Mouse (Mus musculus) megakaryocyte progenitor cell, adult 5-6 weeks (primary cell): ENCODE data around the gene Snrpd3. TPM values are rescaled to one million over a fixed set of nuclear protein-coding genes. Genes with fewer than 3 reads are reported as not detected.
"Not testable (repeated sequence)": the region's sequence is repeated elsewhere in the genome, so short reads cannot be mapped to it uniquely, and the experiment has no call there.

Experiments
- ATAC-seq: replicated peaks from 2 replicates; pipeline ENCODE4 v1.8.0; 2016; ENCODE audit warnings: mild to moderate bottlenecking, moderate TSS enrichment, inconsistent platforms; ENCODE audit not compliant: poor library complexity
- total RNA-seq, 2 experiments: library from RNA; stranded (forward) in 1 of 2; stranded (reverse) in 1 of 2; fragments of 157-497, 149-512 nt in 1 of 2; fragments of 200-1000 nt in 1 of 2; gene quantifications; 2 replicates each; pipeline versions ENCODE4 v1.2.3 to v1.2.4; 2015 to 2017

Snrpd3 gene
- total RNA-seq, 2 experiments from 2014 or later, result 67.6 to 70.4 TPM

GRCm38 (mm10) chr10:75565436-75565835 is 48.1 kb downstream of the Snrpd3 start:
- ATAC-seq, result peak; percentile 71

DNA sequence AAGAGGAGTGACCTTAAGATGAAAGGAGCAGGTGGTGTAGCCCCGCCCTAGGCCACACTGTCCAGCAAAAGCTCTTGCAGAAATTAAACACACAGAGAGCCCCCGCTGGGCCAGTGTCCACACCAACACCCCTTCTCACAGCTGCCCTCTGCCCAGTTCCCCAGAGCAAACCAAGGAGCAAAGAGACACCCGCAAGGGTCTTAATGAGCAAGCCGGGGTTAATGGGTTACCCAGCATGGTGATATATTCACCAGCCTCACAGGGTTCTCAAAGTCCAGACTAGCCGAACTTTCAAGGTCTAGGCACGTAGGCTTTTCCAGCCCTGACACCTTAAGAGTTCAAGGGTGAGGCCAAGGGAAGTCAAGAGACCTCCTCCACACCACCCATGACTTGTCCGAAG is 48.6 kb downstream of the Snrpd3 start:
- ATAC-seq, result no peak

- ATAC-seq, result no peak
Measured at GRCm38 (mm10) chr10:75566321-75566720, 49.0 kb downstream of the Snrpd3 start.

GRCm38 (mm10) chr10:75566765-75567164 is 49.4 kb downstream of the Snrpd3 start:
- ATAC-seq, result not testable (repeated sequence)

DNA sequence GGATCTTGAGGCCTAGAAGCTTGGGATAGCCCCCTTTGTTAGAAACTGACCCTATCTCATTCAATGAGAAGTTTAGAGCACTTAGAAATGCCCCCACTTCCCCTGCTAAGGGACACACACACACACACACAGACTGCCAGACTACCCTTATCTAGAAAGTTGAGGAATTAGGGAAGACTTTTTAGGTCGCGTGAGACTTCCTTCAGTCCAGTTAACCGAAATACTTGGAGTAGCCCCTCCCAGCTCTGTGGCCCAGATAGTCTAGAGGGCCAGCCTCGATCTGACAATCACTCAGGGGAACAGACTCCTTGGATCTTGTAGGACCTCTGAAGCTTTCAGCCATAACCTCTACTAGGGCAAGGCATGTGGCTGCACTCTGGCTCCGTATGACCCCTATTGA is 50.7 kb downstream of the Snrpd3 start:
- ATAC-seq, result no peak

DNA sequence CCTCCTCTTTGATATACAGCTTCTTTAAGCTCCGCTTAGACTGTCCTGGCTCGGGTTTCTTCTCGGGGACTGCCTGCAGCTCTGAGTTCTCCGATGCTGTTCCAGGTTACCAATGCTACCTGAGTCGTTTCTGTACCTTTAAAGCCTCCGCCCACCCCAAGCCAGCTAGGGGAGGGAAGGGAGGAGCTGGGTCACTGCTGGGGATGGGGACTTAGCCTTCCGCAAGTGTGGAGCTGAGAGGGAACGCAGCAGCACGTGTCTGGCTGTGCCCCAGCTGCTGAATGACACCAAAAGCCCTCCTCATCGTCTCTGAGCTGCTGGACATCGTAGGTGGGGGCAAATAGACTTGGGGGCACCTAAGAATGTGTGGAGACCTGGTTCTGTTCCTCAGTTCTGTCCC is 51.1 kb downstream of the Snrpd3 start:
- no peak for ATAC-seq

DNA sequence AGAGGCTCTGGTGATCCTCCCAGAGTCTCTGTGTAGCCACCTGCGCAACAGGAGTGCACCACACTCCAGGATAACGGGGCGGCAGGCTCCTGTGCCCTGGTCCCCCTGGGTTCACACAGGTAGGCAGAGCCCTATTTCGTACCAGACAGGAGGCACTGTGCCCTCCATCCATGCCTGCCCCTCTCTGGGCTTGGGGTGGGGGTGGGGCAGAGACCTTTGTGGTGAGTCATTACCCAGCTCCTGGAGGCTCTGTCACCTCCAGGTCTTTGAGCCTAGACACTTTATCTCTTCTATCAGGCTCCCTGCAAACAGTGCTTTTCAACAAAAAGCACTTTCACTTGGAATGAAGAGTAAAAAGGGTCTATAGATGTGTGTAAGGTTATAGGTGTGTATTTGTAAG is 51.5 kb downstream of the Snrpd3 start:
- ATAC-seq, result no peak

- ATAC-seq, result no peak
Measured at GRCm38 (mm10) chr10:75570981-75571657, 53.8 kb downstream of the Snrpd3 start.

- ATAC-seq, result no peak
Measured at GRCm38 (mm10) chr10:75571937-75572336, 54.6 kb downstream of the Snrpd3 start.

DNA sequence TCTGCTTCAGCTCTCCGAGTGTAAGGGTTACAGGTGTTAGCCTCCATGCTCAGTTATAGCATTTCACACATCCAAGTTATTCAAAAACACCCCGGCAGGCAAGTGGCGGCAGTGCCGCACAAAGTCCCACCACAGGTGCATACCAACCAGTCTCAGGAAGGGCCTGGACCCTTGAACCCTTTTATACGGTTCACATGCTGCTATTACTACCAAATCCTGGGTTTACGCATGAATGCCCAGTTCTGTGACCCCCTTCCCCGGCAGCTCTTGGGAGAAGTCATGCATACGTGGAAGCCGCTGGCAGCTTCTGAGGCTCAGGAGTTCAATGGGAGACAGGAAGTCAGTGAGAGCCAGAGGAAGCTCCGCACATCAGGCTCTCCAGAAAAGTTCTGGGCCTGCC is 55.8 kb downstream of the Snrpd3 start:
- ATAC-seq, result no peak

DNA sequence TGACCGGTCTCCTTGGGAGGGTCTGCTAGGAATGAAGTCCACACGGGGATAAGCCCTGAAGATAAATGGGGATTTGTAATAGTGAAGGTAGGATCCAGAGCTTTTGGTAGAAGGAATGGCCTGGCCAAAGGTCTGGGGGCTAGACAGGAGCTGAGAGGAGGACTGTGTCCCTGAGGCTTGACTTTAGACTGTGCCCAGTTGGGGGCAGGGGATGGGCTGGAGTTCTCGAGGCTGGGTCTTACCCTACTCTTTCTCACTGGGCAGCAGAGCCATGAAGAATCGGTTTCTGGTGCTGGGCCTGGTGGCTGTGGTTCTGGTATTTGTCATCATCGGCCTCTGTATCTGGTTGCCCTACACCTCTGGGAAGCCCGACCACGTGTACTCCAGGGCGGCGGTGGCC is 56.6 kb downstream of the Snrpd3 start:
- no peak for ATAC-seq

- ATAC-seq, result no peak
Measured at GRCm38 (mm10) chr10:75579129-75579528, 61.8 kb downstream of the Snrpd3 start.

GRCm38 (mm10) chr10:75585876-75586552 is 68.7 kb downstream of the Snrpd3 start:
- ATAC-seq, result peak; percentile 82

GRCm38 (mm10) chr10:75586553-75586879 is 69.2 kb downstream of the Snrpd3 start:
- ATAC-seq, result no peak

Other genes with a start within 250 kb of the Snrpd3 start
- 0.91 and 0.93 TPM in 2 replicates for gene Adora2a, start 200.7 kb upstream of the Snrpd3 start, total RNA-seq (2015)
- gene Adora2a, start 200.7 kb upstream of the Snrpd3 start, total RNA-seq (2017), result 0.54 and 0.88 TPM in 2 replicates
- 0.07 and 0.68 TPM in 2 replicates for gene Upb1, start 116.4 kb upstream of the Snrpd3 start, total RNA-seq (2015)
- gene Upb1, start 116.4 kb upstream of the Snrpd3 start, total RNA-seq (2017), result 0.24 and 0.33 TPM in 2 replicates
- 7.3 and 9.7 TPM in 2 replicates for gene Gucd1, start 421 bp downstream of the Snrpd3 start, total RNA-seq (2015)
- 11.2 and 14.9 TPM in 2 replicates for gene Gucd1, start 421 bp downstream of the Snrpd3 start, total RNA-seq (2017)
- not detected in 2 replicates for gene Lrrc75b, start 42.8 kb downstream of the Snrpd3 start, total RNA-seq (2015)
- not detected in 2 replicates for gene Lrrc75b, start 42.8 kb downstream of the Snrpd3 start, total RNA-seq (2017)
- not detected in 2 replicates for gene Ggt1, start 44.1 kb downstream of the Snrpd3 start, total RNA-seq (2015)
- not detected in 2 replicates for gene Ggt1, start 44.1 kb downstream of the Snrpd3 start, total RNA-seq (2017)
- gene Ggt5, start 71.8 kb downstream of the Snrpd3 start, total RNA-seq (2015), result 0.29 and 1.4 TPM in 2 replicates
- gene Ggt5, start 71.8 kb downstream of the Snrpd3 start, total RNA-seq (2017), result 2.8 and 3.5 TPM in 2 replicates
- 0.34 and 0.42 TPM in 2 replicates for gene Susd2, start 126.5 kb downstream of the Snrpd3 start, total RNA-seq (2015)
- 0.27 TPM in 1 of 2 replicates, not detected in the other for gene Susd2, start 126.5 kb downstream of the Snrpd3 start, total RNA-seq (2017)
- 32.0 and 36.5 TPM in 2 replicates for gene Cabin1, start 246.8 kb downstream of the Snrpd3 start, total RNA-seq (2015)
- gene Cabin1, start 246.8 kb downstream of the Snrpd3 start, total RNA-seq (2017), result 29.6 and 37.8 TPM in 2 replicates